Mouse (Mus musculus): ENCODE measurements around the gene Tmem79. TPM values are rescaled to one million over a fixed set of nuclear protein-coding genes. Genes with fewer than 3 reads are reported as not detected.

Tmem79 gene
- 1 to 10 TPM in 1 of 2 experiments, under 1 TPM in 1; 0.76 to 1.9 TPM for polyA plus RNA-seq (2017; shearing (Covaris generic))

DNA sequence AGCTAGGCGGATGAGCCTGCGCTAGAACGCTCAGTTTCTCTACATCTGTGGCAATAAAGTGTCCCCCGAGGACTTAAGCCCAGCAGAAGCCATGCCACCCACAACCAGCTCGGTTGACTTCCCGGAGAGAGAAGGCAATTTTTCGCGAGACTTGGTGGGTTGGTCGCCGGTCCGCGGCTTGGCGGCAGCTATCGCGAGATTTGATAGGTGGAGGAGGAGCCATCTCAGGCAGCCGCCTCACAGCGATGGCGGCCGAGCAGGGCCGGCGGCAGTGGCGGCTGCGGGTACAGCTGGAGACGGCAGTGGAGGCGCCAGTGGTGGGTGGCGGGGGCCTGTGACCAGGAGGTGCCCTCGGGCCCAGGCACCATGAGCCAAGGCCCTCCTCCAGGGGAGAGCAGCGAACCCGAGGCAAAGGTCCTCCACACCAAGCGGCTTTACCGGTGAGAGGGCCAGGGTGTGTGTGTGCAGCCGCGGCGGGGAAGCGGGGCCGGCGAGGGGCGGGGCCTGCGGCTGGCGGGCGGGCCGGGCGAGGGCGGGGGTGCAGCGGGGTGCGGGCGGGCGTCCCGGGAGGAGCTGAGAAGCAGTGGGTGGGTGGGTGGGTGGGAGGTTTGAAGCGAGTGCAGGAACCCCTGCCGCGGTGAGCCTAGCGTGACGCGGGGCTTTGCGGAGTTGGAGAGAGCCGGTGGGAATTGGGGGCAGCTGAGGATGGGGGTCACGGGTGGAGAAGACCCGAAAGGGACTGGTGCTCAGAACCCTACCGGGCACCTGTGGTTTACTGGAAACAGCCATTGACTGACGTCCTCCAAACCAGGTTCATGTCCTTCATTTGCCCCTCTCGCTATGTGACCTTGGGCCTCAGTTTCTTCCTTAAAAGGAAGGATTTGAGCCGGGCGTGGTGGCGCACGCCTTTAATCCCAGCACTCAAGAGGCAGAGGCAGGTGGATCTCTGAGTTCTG, at the start of gene Tmem79, which contains the start of gene Smg5:
Tmem79 (minus strand) TSS at position 91 of the 956 bp plus-strand sequence.
Smg5 (plus strand) TSS at position 203 of the 956 bp plus-strand sequence.

DNA sequence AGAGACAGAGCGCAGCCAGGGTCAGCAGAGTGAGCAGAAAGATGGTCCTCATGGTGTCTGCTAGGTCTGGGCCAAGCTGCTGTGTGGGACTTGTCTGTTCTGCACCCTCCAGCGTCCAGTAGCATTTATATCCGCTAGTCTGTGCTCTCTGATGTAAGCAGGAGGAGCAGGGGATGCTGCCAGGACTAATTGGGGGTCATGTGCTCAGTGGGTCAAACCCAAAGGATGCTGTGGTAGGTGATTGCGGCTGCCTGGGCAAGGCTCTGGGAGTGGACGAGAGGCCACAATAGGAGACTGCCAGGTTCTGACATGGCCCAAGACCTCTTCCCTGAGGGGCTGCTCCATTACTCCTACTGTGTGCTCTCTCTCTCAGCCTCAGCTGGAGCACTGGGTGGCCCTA, 48.4 kb upstream of the Tmem79 start, which contains the start of gene Bglap:
Bglap (minus strand) TSS at position 101 of the 400 bp plus-strand sequence.

DNA sequence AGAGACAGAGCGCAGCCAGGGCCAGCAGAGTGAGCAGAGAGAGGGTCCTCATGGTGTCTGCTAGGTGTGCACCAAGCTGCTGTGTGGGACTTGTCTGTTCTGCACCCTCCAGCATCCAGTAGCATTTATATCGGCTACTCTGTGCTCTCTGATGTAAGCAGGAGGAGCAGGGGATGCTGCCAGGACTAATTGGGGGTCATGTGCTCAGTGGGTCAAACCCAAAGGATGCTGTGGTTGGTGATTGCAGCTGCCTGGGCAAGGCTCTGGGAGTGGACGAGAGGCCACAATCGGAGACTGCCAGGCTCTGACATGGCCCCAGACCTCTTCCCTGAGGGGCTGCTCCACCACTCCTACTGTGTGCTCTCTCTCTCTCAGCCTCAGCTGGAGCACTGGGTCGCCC, 42.7 kb upstream of the Tmem79 start, which contains the start of gene Bglap2:
Bglap2 (minus strand) TSS at position 101 of the 400 bp plus-strand sequence.

DNA sequence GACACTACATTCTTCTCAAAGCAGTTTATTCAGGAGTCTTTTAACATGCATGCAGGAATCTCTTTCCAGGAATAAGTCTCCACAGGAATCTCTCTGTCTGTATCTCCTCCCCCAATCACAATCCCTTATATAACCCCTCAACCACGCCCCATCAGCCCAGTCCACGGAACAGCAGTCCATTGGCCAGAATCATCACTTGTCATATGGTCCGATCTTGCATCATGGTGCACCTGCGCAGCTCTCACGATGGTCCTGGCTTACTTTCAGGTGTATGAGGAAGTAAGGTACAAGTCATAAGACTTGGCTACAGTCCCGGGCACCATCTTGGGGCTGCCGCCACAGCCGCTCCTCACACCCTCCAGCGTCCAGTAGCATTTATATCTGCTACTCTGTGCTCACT, 36.7 kb upstream of the Tmem79 start, which contains the start of gene Bglap3:
Bglap3 (minus strand) TSS at position 101 of the 400 bp plus-strand sequence.

DNA sequence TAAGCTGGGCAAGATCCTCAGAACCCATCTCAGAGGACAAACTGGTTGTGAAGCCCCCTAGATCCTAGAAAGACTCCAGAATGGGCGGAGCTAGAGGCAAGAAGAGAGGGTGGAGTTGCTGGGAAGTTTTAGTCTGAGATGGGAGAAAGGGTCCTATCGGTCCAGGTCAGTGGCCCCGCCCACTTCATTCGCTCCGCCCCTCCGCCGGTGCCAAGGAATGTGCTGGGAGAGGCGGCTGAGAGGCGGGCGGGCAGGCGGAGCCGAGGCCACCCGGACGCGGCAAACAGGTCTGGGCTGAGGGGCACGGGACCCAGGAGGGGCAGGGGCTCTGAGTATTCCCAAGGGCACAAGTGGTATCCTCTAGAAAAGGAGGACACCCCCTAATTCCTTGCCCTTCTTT, 28.4 kb upstream of the Tmem79 start, which contains the start of gene Paqr6:
Paqr6 (plus strand) TSS at position 248 of the 400 bp plus-strand sequence.

DNA sequence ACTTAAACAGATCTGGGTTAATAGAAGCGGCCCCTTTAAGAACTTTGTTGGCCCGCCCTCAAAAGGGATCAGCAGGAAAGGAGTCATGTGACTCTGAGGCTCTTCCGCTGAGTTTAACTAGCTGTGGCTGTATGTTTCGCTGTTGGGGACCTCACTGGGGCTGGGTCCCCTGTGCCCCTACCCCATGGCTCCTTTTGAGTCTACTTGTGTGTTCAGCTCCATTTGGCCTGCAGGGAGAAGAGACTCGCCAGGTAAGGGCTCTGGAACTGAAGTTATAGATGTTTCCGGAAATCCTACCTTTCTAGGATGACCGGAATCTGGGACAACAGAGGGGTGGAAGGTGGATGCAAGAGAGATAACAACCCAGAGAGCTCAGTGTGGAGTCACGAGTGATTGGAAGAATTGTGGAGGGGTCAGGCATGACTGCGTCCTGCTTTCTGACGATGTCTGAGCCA, 11.0 kb downstream of the Tmem79 start, which contains the start of gene Glmp:
Glmp (plus strand) TSS at position 73 of the 455 bp plus-strand sequence.

DNA sequence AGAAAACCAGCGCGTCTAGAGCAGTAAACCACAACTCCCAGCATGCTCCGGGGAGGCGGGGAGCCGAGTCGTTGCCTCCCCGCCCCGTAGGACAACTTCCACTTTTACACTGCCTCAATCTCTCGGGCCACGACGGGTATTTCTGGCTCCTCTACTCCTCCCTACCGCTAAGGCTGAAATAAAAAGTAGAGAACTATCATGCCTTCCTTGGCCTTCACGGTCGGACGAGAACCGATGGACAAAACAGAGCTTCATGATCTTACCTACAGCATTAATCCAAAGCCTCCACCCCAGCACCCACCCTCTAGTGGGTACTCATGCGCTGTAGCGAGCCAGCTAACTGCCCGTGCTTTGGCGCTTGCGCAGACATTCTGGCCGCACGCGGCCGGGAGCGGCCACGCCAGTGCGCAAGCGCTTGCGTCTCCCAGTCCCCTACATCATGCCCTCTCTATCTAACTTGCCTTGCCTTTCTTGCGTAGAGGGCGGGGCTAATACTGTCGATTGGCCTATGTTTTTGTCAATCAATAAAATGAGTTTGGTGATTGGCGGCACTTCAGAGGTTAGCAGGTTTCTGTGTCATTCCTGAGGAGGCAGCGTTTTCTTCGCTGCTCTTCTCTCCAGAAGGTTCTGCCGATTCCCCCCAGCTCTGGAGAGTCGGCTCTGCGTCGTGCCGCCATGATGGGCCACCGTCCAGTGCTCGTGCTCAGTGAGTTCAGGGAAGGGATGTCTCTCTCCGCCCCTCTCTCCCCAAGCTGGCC, 39.2 kb downstream of the Tmem79 start, which contains the start of the genes Tsacc and Cct3:
Tsacc (minus strand) TSS at position 439 of the 758 bp plus-strand sequence.
Cct3 (plus strand) TSS at position 556 of the 758 bp plus-strand sequence.

DNA sequence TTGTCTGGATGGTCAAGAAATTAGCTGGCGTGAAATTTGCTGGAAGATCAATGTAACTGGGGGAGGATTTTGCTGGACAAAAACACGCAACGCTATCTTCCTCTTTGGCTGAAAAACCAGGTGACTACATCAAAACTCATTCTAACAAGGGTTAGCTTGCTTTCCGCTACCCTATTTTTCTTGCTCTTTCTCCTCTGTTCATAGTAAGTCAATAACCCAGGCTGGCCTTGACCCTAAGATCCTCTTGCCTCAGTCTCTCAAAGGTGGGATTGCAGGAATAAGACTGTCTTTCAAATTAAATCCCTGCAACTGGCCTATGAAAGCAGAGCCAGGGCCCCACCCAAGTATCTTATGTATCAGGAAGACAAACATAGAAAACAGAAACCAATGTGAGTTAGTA, 48.8 kb downstream of the Tmem79 start, which contains the start of gene Gm38392:
Gm38392 (minus strand) TSS at position 101 of the 400 bp plus-strand sequence.

Other genes with a start within 250 kb of the Tmem79 start
- 10 to 100 TPM; 71.6 to 97.8 TPM for gene Mef2d, start 193.8 kb downstream of the Tmem79 start, polyA plus RNA-seq (2017; shearing (Covaris generic))
- gene Rhbg, start 81.4 kb downstream of the Tmem79 start, polyA plus RNA-seq (2017; shearing (Covaris generic)): under 1 TPM; 0.12 to 0.17 TPM
- gene Gm38392, start 48.9 kb downstream of the Tmem79 start, polyA plus RNA-seq (2017; shearing (Covaris generic)): not detected
- gene Tsacc, start 39.1 kb downstream of the Tmem79 start, polyA plus RNA-seq (2017; shearing (Covaris generic)): 1 to 10 TPM; 4.3 to 6.7 TPM
- gene Cct3, start 39.0 kb downstream of the Tmem79 start, polyA plus RNA-seq (2017; shearing (Covaris generic)): 100 to 1,000 TPM; 267 to 334 TPM
- gene Glmp, start 11.1 kb downstream of the Tmem79 start, polyA plus RNA-seq (2017; shearing (Covaris generic)): 100 to 1,000 TPM; 268 to 447 TPM
- 10 to 100 TPM; 43.8 to 45.7 TPM for gene Smg5, start 112 bp upstream of the Tmem79 start, polyA plus RNA-seq (2017; shearing (Covaris generic))
- gene Paqr6, start 28.4 kb upstream of the Tmem79 start, polyA plus RNA-seq (2017; shearing (Covaris generic)): not detected
- gene Bglap3, start 36.6 kb upstream of the Tmem79 start, polyA plus RNA-seq (2017; shearing (Covaris generic)): not detected
- gene Bglap2, start 42.6 kb upstream of the Tmem79 start, polyA plus RNA-seq (2017; shearing (Covaris generic)): not detected
- not detected for gene Bglap, start 48.3 kb upstream of the Tmem79 start, polyA plus RNA-seq (2017; shearing (Covaris generic))
- 10 to 100 TPM; 39.3 to 53.6 TPM for gene Pmf1, start 74.2 kb upstream of the Tmem79 start, polyA plus RNA-seq (2017; shearing (Covaris generic))
- gene Slc25a44, start 89.0 kb upstream of the Tmem79 start, polyA plus RNA-seq (2017; shearing (Covaris generic)): 10 to 100 TPM; 12.4 to 16.7 TPM
- 100 to 1,000 TPM in 1 of 2 experiments, 10 to 100 TPM in 1; 42.2 to 122 TPM for gene Sema4a, start 125.0 kb upstream of the Tmem79 start, polyA plus RNA-seq (2017; shearing (Covaris generic))
- gene Lmna, start 173.8 kb upstream of the Tmem79 start, polyA plus RNA-seq (2017; shearing (Covaris generic)): 10 to 100 TPM in 1 of 2 experiments, 1 to 10 TPM in 1; 7.7 to 30.9 TPM
- gene Mex3a, start 196.2 kb upstream of the Tmem79 start, polyA plus RNA-seq (2017; shearing (Covaris generic)): under 1 TPM; 0.21 to 0.33 TPM
- gene Rab25, start 212.2 kb upstream of the Tmem79 start, polyA plus RNA-seq (2017; shearing (Covaris generic)): under 1 TPM in 1 of 2 experiments, not detected in 1; 0.66 TPM
- gene Lamtor2, start 216.9 kb upstream of the Tmem79 start, polyA plus RNA-seq (2017; shearing (Covaris generic)): 100 to 1,000 TPM; 165 to 189 TPM
- gene Ubqln4, start 217.6 kb upstream of the Tmem79 start, polyA plus RNA-seq (2017; shearing (Covaris generic)): 10 to 100 TPM; 35.4 to 39.3 TPM
- gene Ssr2, start 239.7 kb upstream of the Tmem79 start, polyA plus RNA-seq (2017; shearing (Covaris generic)): 100 to 1,000 TPM; 137 to 153 TPM